Mouse (Mus musculus) kidney, postnatal 25 days (tissue): ENCODE results near the gene Rasgrp4.
A peak's percentile ranks its signal among the peaks of the same experiment; 100 is the strongest.
"Not testable (repeated sequence)": the region's sequence is repeated elsewhere in the genome, so short reads cannot be mapped to it uniquely, and the experiment has no call there.

ENCODE experiments used
- DNase-seq, 2 experiments: peaks; one replicate each; pipeline ENCODE4 v3.0.0; 2021; ENCODE audit warnings: mixed read lengths in 2 of 2

The Rasgrp4 gene

GRCm38 (mm10) chr7:29180077-29180853, 45.6 kb downstream of the Rasgrp4 start, which contains the start of gene Psmd8:
TSS of gene Psmd8 (minus strand) at chr7:29180701.
- peak; percentile 96 to 99 for DNase-seq

DNA sequence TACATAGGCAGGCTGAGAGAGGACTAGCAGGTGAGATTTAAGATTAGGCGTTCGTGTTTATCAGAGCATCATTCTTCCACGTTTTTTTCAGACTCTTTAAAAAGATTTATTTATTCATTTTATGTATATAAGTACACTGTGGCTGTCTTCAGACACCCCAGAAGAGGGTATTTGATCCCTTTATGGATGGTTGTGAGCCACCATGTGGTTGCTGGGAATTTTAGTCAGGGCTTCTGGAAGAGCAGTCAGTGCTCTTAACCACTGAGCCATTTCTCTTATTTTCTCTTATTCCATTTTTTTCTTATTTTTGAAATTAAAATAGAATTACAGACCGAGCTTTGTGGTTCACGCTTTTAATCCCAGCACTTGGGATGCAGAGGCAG, 46.2 kb downstream of the Rasgrp4 start:
- DNase-seq: no peak

DNA sequence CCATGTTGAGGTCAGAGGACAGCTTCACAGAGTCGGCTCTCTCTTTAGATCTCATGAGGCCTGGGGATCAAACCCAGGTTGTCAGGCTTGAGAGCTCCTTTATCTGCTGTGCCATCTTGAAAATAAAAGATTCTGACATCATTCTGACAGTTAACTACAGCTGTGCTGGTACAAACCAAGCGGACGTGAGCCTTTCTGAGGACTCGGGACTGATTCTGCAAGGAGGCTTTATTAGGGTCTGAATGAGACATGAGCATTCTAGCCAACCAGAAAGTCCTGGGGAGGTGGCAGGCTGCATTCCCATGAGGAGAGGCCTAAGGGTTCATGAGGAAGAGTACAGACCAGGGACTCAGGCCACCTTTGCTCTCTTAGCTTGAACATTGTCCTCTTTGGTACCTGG, 46.7 kb downstream of the Rasgrp4 start:
- not testable (repeated sequence) for DNase-seq

DNA sequence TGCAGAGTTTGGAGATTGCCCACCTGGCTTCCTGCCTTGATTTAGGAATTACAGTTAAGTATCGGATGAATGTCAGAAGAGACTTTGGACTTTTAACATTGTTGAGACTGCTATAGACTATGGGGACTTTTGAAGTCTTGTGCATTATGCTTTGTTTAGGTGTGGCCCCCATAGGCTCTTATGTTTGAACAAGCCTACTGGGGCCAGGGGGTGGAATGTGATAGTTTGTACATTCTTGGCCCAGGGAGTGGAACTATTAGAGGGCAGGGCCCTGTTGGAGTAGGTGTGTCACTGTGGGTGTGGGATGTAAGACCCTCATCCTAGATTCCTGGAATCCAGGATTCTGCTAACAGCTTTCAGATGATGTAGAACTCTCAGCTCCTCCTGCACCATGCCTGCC, 59.6 kb downstream of the Rasgrp4 start:
- DNase-seq: not testable (repeated sequence)

- DNase-seq: no peak
These were observed 67.9 kb downstream of the Rasgrp4 start for GRCm38 (mm10) chr7:29202577-29202976.
